Mouse (Mus musculus) CH12.LX (cell line): Measurements from ENCODE around the gene Zdhhc11.

Experiments
- CTCF ChIP-seq, 2 experiments: IDR thresholded peaks in 1 of 2; conservative IDR thresholded peaks in 1 of 2; 2 replicates each; pipeline ENCODE4 v1.5.1; 2011 to 2012; ENCODE audit warnings: low read depth in 2 of 2, low read length in 2 of 2, improper control_type of control experiment in 1 of 2, inconsistent platforms in 1 of 2, mild to moderate bottlenecking in 1 of 2, moderate library complexity in 1 of 2
- HCFC1 ChIP-seq: IDR thresholded peaks from 2 replicates; pipeline ENCODE4 v1.6.1; 2012; ENCODE audit warnings: low read depth, mild to moderate bottlenecking, inconsistent platforms, low read length, improper control_type of control experiment
- JUND ChIP-seq: conservative IDR thresholded peaks from 2 replicates; pipeline ENCODE4 v1.6.1; 2011; ENCODE audit warnings: low read depth, low read length, improper control_type of control experiment
- MAFK ChIP-seq: IDR thresholded peaks from 2 replicates; pipeline ENCODE4 v1.6.1; 2011; ENCODE audit warnings: low read length, improper control_type of control experiment; ENCODE audit not compliant: insufficient replicate concordance
- MAX ChIP-seq: IDR thresholded peaks from 2 replicates; pipeline ENCODE4 v1.6.1; 2011; ENCODE audit warnings: low read length, improper control_type of control experiment
- PAX5 ChIP-seq: IDR thresholded peaks from 2 replicates; pipeline ENCODE4 v1.6.1; 2012; ENCODE audit warnings: low read length, inconsistent platforms, mixed read lengths
- POLR2A ChIP-seq: IDR thresholded peaks from 2 replicates; pipeline ENCODE4 v1.6.1; 2011; ENCODE audit warnings: low read depth, mild to moderate bottlenecking, improper control_type of control experiment, low read length
- SIN3A ChIP-seq: IDR thresholded peaks from 2 replicates; pipeline ENCODE4 v1.6.1; 2012; ENCODE audit warnings: low read length, improper control_type of control experiment, inconsistent platforms
- SMC3 ChIP-seq: IDR thresholded peaks from 2 replicates; pipeline ENCODE4 v1.6.1; 2011; ENCODE audit warnings: low read depth, low read length, improper control_type of control experiment
- USF1 ChIP-seq: IDR thresholded peaks from 2 replicates; pipeline ENCODE4 v1.6.1; 2014; ENCODE audit warnings: low read depth, mild to moderate bottlenecking, inconsistent platforms, low read length, improper control_type of control experiment

GRCm38 (mm10) chr13:73970545-73971448 is 7.1 kb downstream of the Zdhhc11 start:
- TF ChIP-seq MAX (0 out of 2 replicates have a peak, but pooled peaks have one; percentile 39), CTCF (conservative IDR thresholded peaks at IDR 0.05 in 1 of 2, IDR thresholded peaks at IDR 0.05 in 1 of 2; ENCODE audit: low read depth in 2 of 2, low read length in 2 of 2) (peak; percentile 52 to 84), POLR2A (no peak), USF1 (no peak), SIN3A (no peak), MAFK (no peak), SMC3 (peak; percentile 81), HCFC1 (no peak), PAX5 (no peak), JUND (no peak)
